Mouse (Mus musculus): ENCODE results near the gene Kntc1. TPM values are rescaled to one million over a fixed set of nuclear protein-coding genes. Genes with fewer than 3 reads are reported as not detected.
"Not testable (repeated sequence)": the region's sequence is repeated elsewhere in the genome, so short reads cannot be mapped to it uniquely, and the experiment has no call there.

The Kntc1 gene
- polyA plus RNA-seq, 1 experiment = 12.6 TPM

DNA sequence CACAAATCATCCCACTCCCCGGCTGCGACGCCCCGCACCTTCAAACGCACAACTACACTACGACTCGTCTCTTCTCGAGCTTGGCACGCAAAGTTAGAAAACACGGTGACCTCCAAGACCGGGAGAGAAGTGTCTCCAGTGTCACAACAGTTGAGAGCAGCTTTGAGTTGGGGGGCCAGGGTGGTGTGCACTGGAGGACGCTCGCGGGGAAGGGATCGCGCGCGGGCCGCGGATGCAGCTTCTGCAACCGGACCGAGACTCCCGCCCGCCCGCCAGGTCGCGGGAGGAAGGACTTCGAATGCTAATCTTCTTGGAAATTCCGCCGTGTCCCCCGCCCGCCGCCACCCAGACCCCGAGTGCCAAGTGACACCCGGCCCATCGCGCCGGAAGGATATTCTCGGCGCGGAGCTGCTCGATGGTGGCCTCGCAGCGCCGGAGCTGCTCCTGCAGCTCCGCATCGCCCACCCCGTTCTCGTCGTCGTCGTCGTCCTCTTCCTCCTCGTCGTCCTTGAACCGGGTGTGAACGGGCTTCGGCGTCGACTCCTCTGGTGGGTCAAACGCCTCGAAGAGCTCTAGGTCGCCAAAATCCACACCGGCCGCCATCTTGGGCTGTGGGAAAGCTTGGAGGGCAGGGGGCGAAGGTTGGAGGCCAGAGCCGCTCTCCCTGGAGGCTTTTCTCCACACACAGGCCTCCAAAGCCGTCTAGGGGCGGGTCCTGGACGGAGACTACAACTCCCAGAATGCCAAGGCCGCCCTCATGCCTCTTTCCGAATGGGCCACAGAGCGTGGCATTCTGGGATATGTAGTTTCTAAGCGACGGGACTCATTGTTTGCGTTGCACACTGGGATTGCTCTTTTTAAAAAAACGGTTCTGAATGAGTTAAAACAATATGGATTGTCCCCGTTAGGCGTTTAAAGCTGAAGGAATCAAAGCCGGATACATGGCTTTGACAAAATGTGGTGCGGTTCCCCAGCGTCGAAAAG is 28.9 kb upstream of the Kntc1 start, which contains the start of gene Zcchc8:
Gene Zcchc8 (minus strand): TSS at position 773 of the 984 bp plus-strand sequence.
- WGBS = under 1% methylated on average over 83 of the region's 83 CpGs
- DNase-seq = peak; percentile 95
- Histone ChIP-seq H3K27me3 (ENCODE audit: control insufficient read depth, insufficient read depth, low read length) (no peaks in the 10 kb centered on the region), H3K36me3 (ENCODE audit: control insufficient read depth, insufficient read depth, low read length) (peaks cover 3% of the 10 kb centered on the region; the same call in 1 of the 2 replicates), H3K4me1 (replicated peaks; ENCODE audit: control insufficient read depth, insufficient read depth, low read length) (no peaks in the 10 kb centered on the region), H3K27ac (ENCODE audit: control insufficient read depth, insufficient read depth, low read length) (peak within 1 kb of the TSS; percentile 77), H3K4me3 (ENCODE audit: control insufficient read depth, insufficient read depth, low read length) (peak within 1 kb of the TSS; percentile 98)
- TF ChIP-seq POLR2A (IDR thresholded peaks at IDR 0.05; ENCODE audit: control insufficient read depth, extremely low read depth, insufficient read depth, low read length, poor library complexity) (peak; percentile 84), CTCF (IDR thresholded peaks at IDR 0.05; ENCODE audit: borderline replicate concordance, control insufficient read depth, extremely low read depth, insufficient read depth, low read length, poor library complexity) (peak; percentile 9; the same call in 1 of the 2 replicates)

DNA sequence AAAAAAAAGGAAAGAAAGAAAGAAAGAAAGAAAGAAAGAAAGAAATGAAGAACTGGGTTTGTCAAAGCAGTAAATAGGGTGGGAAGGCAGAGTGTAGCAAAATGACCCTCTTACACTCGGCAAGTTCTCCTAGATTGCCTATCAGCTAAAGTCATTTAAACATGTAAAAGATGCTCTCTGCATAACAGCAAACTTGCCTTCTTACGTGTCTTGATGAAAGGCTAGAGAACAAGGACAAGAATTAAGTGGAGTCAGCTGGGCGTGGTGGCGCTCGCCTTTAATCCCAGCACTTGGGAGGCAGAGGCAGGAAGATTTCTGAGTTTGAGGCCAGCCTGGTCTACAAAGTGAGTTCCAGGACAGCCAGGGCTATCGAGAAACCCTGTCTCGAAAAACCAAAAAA is 25.7 kb upstream of the Kntc1 start:
- peaks cover 14% of the 10 kb centered on the region for H3K36me3 ChIP-seq (ENCODE audit: control insufficient read depth, insufficient read depth, low read length)
- WGBS = 83% methylated on average over 7 of the region's 7 CpGs
- H3K4me3 ChIP-seq (ENCODE audit: control insufficient read depth, insufficient read depth, low read length); H3K4me1 ChIP-seq (replicated peaks; ENCODE audit: control insufficient read depth, insufficient read depth, low read length); H3K27me3 ChIP-seq (ENCODE audit: control insufficient read depth, insufficient read depth, low read length); H3K27ac ChIP-seq (ENCODE audit: control insufficient read depth, insufficient read depth, low read length); DNase-seq: not testable (repeated sequence)

DNA sequence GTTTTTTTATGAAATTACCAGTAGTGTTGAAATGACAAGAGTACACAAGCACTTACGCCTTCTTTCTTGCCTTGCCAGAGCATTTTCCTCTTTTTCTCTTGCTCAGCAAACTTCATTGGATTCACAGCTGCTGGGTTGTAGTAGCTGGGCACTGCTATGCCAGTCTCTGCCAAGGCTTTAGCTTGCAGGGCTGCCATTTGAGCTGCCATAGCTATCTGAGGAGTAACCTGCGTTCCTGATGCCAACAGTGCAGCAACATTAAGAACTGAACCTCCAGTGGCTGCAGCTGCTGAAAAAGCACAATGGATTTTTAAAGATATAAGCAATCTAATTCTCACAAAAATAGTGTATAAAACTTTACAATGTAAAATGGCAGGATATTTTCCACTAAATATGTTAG is 18.5 kb upstream of the Kntc1 start:
- DNase-seq = no peak
- Histone ChIP-seq H3K4me3 (ENCODE audit: control insufficient read depth, insufficient read depth, low read length) (no peak overlapping the region), H3K27ac (ENCODE audit: control insufficient read depth, insufficient read depth, low read length) (no peak overlapping the region), H3K27me3 (ENCODE audit: control insufficient read depth, insufficient read depth, low read length) (no peaks in the 10 kb centered on the region), H3K36me3 (ENCODE audit: control insufficient read depth, insufficient read depth, low read length) (peaks cover 85% of the 10 kb centered on the region), H3K4me1 (replicated peaks; ENCODE audit: control insufficient read depth, insufficient read depth, low read length) (no peaks in the 10 kb centered on the region)
- 97% methylated on average over 2 of the region's 2 CpGs for WGBS
- TF ChIP-seq POLR2A (IDR thresholded peaks at IDR 0.05; ENCODE audit: control insufficient read depth, extremely low read depth, insufficient read depth, low read length, poor library complexity) = no peak
- TF ChIP-seq CTCF (IDR thresholded peaks at IDR 0.05; ENCODE audit: borderline replicate concordance, control insufficient read depth, extremely low read depth, insufficient read depth, low read length, poor library complexity) = no peak

DNA sequence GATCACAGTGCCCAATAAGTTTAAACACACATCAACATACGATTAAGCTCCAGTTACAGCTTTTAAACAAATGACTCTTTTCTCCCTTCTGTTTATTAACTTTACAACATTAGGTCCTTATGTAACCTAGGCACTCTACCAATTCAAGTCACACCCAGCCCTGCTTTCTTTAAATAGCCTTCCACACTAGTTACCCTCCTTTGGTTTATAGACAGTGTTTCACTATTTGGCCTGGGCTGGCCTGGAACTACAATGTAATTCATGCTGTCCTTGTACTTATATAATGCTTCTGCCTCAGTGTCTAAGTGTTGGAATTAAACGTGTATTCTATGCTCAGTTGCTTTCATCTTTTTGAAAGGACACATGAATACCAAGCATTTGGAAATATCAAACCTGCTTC is 5.2 kb upstream of the Kntc1 start:
- TF ChIP-seq POLR2A (IDR thresholded peaks at IDR 0.05; ENCODE audit: control insufficient read depth, extremely low read depth, insufficient read depth, low read length, poor library complexity) (no peak), CTCF (IDR thresholded peaks at IDR 0.05; ENCODE audit: borderline replicate concordance, control insufficient read depth, extremely low read depth, insufficient read depth, low read length, poor library complexity) (no peak)
- Histone ChIP-seq H3K4me3 (ENCODE audit: control insufficient read depth, insufficient read depth, low read length) (no peak overlapping the region), H3K27ac (ENCODE audit: control insufficient read depth, insufficient read depth, low read length) (no peak overlapping the region), H3K4me1 (replicated peaks; ENCODE audit: control insufficient read depth, insufficient read depth, low read length) (0 out of 2 replicates have a peak, but pooled peaks cover 2% of the 10 kb centered on the region), H3K27me3 (ENCODE audit: control insufficient read depth, insufficient read depth, low read length) (no peaks in the 10 kb centered on the region), H3K36me3 (ENCODE audit: control insufficient read depth, insufficient read depth, low read length) (peaks cover 59% of the 10 kb centered on the region)
- no peak for DNase-seq
- 87% methylated on average over 2 of the region's 2 CpGs for whole genome bisulfite sequencing

DNA sequence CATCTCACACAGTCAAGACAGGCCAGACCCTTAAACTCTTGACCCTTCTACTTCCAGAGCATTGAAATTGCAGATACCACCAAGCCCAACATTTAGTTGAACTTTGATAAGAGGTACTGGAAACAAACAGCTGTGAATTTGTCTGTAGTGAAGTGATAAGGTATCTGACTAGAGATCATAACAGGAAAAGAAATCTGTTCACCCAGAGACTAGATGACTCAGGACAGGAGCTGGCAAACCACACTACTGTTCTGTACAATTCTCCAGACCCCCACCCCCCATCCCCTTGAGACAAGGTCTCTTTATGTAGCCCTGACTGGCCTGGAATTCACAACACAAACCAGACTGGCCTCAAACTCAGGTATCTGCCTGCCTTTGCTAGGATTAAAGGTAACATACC is 3.3 kb upstream of the Kntc1 start:
- Histone ChIP-seq H3K4me1 (replicated peaks; ENCODE audit: control insufficient read depth, insufficient read depth, low read length) (0 out of 2 replicates have a peak, but pooled peaks cover 2% of the 10 kb centered on the region), H3K27me3 (ENCODE audit: control insufficient read depth, insufficient read depth, low read length) (no peaks in the 10 kb centered on the region), H3K27ac (ENCODE audit: control insufficient read depth, insufficient read depth, low read length) (no peak overlapping the region), H3K4me3 (ENCODE audit: control insufficient read depth, insufficient read depth, low read length) (no peak overlapping the region), H3K36me3 (ENCODE audit: control insufficient read depth, insufficient read depth, low read length) (peaks cover 40% of the 10 kb centered on the region)
- DNase-seq = no peak
- TF ChIP-seq POLR2A (IDR thresholded peaks at IDR 0.05; ENCODE audit: control insufficient read depth, extremely low read depth, insufficient read depth, low read length, poor library complexity) (no peak), CTCF (IDR thresholded peaks at IDR 0.05; ENCODE audit: borderline replicate concordance, control insufficient read depth, extremely low read depth, insufficient read depth, low read length, poor library complexity) (no peak)

DNA sequence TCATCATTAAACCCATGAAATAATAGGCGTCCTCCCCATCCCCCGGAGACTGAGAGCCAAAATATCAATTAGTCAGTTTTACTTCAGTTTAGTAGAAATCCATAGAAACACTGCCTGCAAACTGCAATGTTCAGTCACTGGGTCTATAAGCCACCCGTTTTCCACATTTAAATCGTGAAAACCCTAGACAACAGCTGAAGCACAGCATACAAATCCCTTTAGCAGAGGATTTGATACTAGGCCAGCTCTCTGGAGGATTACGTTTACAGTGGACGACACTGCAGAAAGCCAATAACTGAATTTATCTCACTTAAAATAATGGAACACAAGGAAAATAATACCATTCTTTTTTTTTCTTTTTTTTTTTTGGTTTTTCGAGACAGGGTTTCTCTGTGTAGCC is 1.9 kb upstream of the Kntc1 start:
- no peak for DNase-seq
- H3K27me3 ChIP-seq (ENCODE audit: control insufficient read depth, insufficient read depth, low read length) = no peaks in the 10 kb centered on the region
- peak overlapping the region; percentile 22; the same call in 1 of the 2 replicates for H3K4me3 ChIP-seq (ENCODE audit: control insufficient read depth, insufficient read depth, low read length)
- no peak for TF ChIP-seq POLR2A (IDR thresholded peaks at IDR 0.05; ENCODE audit: control insufficient read depth, extremely low read depth, insufficient read depth, low read length, poor library complexity)
- no peak for TF ChIP-seq CTCF (IDR thresholded peaks at IDR 0.05; ENCODE audit: borderline replicate concordance, control insufficient read depth, extremely low read depth, insufficient read depth, low read length, poor library complexity)
- H3K4me1 ChIP-seq (replicated peaks; ENCODE audit: control insufficient read depth, insufficient read depth, low read length) = 0 out of 2 replicates have a peak, but pooled peaks cover 2% of the 10 kb centered on the region
- no peak overlapping the region for H3K27ac ChIP-seq (ENCODE audit: control insufficient read depth, insufficient read depth, low read length)
- 20% methylated on average over 7 of the region's 7 CpGs for WGBS
- peaks cover 28% of the 10 kb centered on the region for H3K36me3 ChIP-seq (ENCODE audit: control insufficient read depth, insufficient read depth, low read length)
